Mouse (Mus musculus): ENCODE measurements around the gene Ppp1r9b. TPM values are rescaled to one million over a fixed set of nuclear protein-coding genes. Genes with fewer than 3 reads are reported as not detected.

Gene Ppp1r9b
- polyA plus RNA-seq, 1 experiment from 2014 or later = 11.0 TPM

DNA sequence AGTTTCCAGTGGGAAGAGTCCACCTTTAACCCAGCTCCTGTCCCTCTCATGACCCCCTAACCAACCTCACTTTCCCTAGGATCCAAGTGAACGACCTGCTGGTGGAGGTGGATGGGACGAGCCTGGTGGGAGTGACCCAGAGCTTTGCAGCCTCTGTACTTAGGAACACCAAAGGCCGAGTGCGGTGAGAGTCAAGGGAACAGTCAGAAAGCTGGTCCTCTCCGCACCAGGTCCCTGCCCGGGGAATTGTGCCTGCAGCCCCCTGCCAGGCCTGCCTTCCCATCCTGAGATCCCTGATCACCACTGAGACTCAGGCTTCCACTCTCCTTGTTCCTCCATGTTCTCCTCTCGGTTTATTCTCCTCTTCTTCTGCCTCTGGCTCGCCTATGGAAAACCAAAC is 9.3 kb downstream of the Ppp1r9b start:
- 71% methylated on average over 8 of the region's 8 CpGs for WGBS
- Histone ChIP-seq H3K36me3 (peaks cover 78% of the 10 kb centered on the region), H3K4me2 (replicated peaks) (no peak overlapping the region), H3K27me3 (no peaks in the 10 kb centered on the region), H3K4me1 (peaks cover 35% of the 10 kb centered on the region), H3K4me3 (replicated peaks) (no peak overlapping the region), H3K27ac (replicated peaks) (peak overlapping the region; percentile 52; the same call in 1 of the 2 replicates), H3K9ac (no peak overlapping the region), H3K9me3 (replicated peaks) (no peaks in the 10 kb centered on the region)
- no peak for ATAC-seq (ENCODE audit: insufficient number of reproducible peaks, low FRiP score, low TSS enrichment, low read depth)

DNA sequence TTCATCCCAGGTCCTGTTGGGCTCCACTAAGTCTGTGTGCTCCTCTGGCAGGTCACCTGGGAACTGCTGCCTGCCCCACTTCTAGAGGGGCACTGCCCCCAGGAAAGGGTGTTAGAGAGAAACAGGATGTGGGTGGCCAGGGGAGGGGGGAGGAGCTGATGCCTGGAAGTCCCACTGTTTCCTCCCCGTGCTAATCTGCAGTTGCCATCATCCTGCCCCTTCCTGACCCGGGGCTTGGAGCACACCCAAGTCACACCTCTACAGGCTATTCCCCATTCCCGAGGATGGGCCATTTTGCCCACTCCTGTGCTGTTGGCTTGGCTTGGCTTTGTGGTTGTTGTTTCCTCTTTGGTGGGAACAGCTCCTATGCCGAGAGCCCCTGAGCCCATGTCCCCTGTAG is 9.7 kb downstream of the Ppp1r9b start:
- no peak overlapping the region for H3K4me3 ChIP-seq (replicated peaks)
- no peak overlapping the region for H3K9ac ChIP-seq
- H3K4me1 ChIP-seq = peaks cover 34% of the 10 kb centered on the region

DNA sequence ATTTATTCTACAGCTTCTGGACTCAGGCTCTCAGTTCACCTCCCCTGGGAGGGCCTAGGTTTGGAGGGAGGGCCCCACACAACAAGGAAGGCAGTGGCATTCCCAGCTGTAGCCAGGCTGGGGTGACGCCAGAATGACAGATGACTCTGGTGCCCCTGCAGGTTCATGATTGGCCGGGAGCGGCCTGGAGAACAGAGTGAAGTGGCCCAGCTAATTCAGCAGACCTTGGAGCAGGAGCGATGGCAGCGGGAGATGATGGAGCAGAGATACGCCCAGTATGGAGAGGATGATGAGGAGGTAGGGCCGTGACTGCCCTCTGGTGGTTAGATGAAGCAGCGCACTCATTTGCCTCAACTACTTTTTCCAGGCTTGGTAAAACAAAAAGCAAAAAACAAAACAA is 10.2 kb downstream of the Ppp1r9b start:
- 3% methylated on average over 8 of the region's 8 CpGs for WGBS
- ATAC-seq (ENCODE audit: insufficient number of reproducible peaks, low FRiP score, low TSS enrichment, low read depth) = 0 out of 2 replicates have a peak, but pooled peaks have one; percentile 30
- H3K9ac ChIP-seq = no peak overlapping the region

More for the DNA sequence above, 9.7 kb downstream of the Ppp1r9b start:
- Histone ChIP-seq H3K36me3 (peaks cover 78% of the 10 kb centered on the region), H3K4me2 (replicated peaks) (no peak overlapping the region), H3K9me3 (replicated peaks) (no peaks in the 10 kb centered on the region), H3K27me3 (no peaks in the 10 kb centered on the region), H3K27ac (replicated peaks) (peak overlapping the region; percentile 52)
- ATAC-seq (ENCODE audit: insufficient number of reproducible peaks, low FRiP score, low TSS enrichment, low read depth) = no peak
- WGBS = 33% methylated on average over 4 of the region's 4 CpGs

DNA sequence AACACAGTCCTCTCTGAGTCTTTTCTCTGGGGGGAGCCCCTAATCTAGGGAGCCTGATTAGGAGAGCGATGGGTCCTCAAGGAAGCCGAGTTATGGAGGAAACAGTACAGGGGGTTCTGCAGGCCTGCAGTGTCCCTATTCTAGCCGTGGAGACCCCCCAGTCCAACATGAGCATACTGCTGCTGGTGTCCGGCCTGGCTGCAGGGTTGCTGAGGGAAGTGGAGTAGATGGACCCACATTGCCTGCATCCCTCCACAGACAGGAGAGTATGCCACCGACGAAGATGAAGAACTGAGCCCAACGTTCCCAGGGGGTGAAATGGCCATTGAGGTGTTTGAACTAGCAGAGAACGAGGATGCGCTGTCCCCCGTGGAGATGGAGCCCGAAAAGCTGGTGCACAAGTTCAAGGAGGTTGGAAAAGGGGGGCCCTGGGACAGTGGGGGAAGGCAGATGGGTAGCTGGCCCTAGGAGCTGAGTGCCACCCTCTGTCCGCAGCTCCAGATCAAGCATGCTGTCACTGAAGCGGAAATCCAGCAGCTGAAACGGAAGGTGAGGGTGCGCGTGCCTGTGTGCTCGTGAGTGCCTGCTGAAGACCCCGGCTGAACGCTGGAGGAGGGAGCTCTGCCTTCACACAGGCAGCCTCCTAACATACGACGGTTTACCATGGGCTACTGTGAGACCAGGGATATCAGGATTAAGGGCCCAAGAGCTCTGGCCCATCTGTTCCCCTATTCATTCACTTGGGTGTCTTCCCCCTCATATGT is 10.9 kb downstream of the Ppp1r9b start:
- WGBS = 90% methylated on average over 21 of the region's 21 CpGs
- Histone ChIP-seq H3K27me3 (no peaks in the 10 kb centered on the region), H3K27ac (replicated peaks) (no peak overlapping the region), H3K36me3 (peaks cover 77% of the 10 kb centered on the region), H3K4me1 (peaks cover 38% of the 10 kb centered on the region), H3K4me2 (replicated peaks) (no peak overlapping the region), H3K9me3 (replicated peaks) (no peaks in the 10 kb centered on the region), H3K4me3 (replicated peaks) (no peak overlapping the region), H3K9ac (no peak overlapping the region)
- ATAC-seq (ENCODE audit: insufficient number of reproducible peaks, low FRiP score, low TSS enrichment, low read depth) = no peak

More for the DNA sequence above, 10.2 kb downstream of the Ppp1r9b start:
- peaks cover 34% of the 10 kb centered on the region for H3K4me1 ChIP-seq
- no peaks in the 10 kb centered on the region for H3K9me3 ChIP-seq (replicated peaks)
- no peak overlapping the region for H3K4me3 ChIP-seq (replicated peaks)
- peaks cover 82% of the 10 kb centered on the region for H3K36me3 ChIP-seq
- no peaks in the 10 kb centered on the region for H3K27me3 ChIP-seq
- H3K27ac ChIP-seq (replicated peaks) = peak overlapping the region; percentile 52
- no peak overlapping the region for H3K4me2 ChIP-seq (replicated peaks)

DNA sequence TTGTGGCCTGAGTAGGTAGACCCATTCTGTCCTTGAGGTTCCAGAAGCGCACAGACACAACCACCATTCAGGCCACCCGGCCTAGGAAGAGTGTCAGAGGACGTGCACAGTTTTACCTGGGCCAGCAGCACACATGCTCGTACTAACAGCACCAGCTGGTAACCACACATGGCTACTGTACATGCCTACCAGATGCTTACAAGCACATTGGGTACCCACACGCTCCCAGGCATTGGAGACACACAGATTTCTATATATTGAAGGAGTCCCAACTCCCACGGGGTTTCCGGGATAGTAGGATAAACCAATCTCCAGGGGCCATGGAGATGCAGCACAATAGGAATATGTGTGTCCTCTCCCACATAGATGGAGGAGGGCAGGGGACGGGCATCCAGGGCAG is 11.9 kb downstream of the Ppp1r9b start:
- Histone ChIP-seq H3K27ac (replicated peaks) (no peak overlapping the region), H3K9ac (no peak overlapping the region), H3K36me3 (peaks cover 67% of the 10 kb centered on the region), H3K4me3 (replicated peaks) (no peak overlapping the region), H3K4me2 (replicated peaks) (no peak overlapping the region), H3K9me3 (replicated peaks) (no peaks in the 10 kb centered on the region), H3K27me3 (no peaks in the 10 kb centered on the region), H3K4me1 (peaks cover 43% of the 10 kb centered on the region)
- 89% methylated on average over 8 of the region's 8 CpGs for WGBS
- no peak for ATAC-seq (ENCODE audit: insufficient number of reproducible peaks, low FRiP score, low TSS enrichment, low read depth)

DNA sequence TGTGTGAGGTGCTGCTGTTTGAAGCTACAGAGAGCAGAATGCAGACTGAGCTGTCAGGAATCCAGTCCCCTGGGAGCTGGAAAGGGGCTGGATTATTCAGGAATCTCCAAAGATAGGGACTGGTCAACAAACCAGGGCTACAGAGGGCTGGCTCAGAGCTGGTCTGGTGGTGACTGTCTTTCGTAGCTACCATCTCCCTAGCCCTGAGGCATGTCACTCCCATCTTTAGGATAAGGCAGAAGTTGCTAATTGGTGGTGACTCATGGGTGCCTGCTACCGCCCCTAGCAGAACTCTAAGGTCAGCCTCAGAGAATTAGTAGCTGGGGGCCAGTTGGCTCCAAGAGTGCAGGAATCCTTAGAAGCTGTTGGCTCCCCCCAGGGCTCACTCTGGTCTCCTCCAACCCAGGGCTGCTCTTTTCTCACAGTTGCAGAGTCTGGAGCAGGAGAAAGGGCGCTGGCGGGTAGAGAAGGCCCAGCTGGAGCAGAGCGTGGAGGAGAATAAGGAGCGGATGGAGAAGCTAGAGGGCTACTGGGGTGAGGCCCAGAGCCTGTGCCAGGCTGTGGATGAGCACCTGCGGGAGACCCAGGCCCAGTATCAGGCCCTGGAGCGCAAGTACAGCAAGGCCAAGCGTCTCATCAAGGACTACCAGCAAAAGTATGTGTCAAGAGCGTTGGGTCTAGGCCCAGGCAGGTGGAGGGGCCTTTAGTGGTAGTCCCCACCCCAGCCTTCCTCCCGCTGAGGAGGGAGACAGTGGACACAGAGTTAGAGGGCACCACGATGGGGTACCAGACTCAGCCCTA is 13.5 kb downstream of the Ppp1r9b start:
- no peaks in the 10 kb centered on the region for H3K27me3 ChIP-seq
- H3K9ac ChIP-seq = no peak overlapping the region
- no peak overlapping the region for H3K4me3 ChIP-seq (replicated peaks)
- no peak overlapping the region for H3K4me2 ChIP-seq (replicated peaks)
- WGBS = 84% methylated on average over 12 of the region's 12 CpGs
- peaks cover 48% of the 10 kb centered on the region for H3K4me1 ChIP-seq
- no peak for ATAC-seq (ENCODE audit: insufficient number of reproducible peaks, low FRiP score, low TSS enrichment, low read depth)
- no peaks in the 10 kb centered on the region for H3K9me3 ChIP-seq (replicated peaks)
- H3K36me3 ChIP-seq = peaks cover 52% of the 10 kb centered on the region
- no peak overlapping the region for H3K27ac ChIP-seq (replicated peaks)

DNA sequence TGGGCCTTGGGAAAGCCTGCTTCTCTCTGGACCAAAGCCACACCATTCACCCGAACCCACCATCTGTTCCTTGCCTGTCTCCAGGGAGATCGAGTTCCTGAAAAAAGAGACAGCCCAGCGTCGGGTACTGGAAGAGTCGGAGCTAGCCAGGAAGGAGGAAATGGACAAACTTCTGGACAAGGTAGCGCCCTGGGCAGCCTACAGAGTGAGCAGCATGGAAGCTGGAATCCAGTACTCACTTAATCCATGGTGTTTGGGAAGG is 14.0 kb downstream of the Ppp1r9b start:
- 58% methylated on average over 6 of the region's 6 CpGs for WGBS

DNA sequence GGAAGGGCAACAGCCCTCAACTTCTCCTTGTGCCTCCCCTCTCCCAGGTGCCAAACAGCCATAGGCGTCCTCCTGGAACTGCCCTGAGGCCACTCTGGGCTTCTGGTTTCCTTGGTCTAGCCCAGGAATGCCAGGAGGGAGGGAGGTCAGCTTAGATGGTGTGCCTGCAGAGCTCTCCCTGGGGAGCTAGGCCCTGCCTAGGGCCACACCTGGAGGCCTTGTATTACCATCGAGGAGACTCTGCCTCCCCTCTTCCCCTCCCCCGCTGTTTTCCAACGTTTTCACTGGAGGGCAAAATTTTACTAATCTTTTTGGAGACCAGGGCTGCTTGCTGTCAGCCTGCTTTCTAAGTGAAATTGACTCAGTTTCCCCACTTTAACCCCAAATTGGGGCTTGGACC is 15.2 kb downstream of the Ppp1r9b start:
- peak overlapping the region; percentile 46 for H3K4me3 ChIP-seq (replicated peaks)
- 0 out of 2 replicates have a peak overlapping the region, but pooled peaks have one; percentile 31 for H3K9ac ChIP-seq
- no peaks in the 10 kb centered on the region for H3K27me3 ChIP-seq
- 28% methylated on average over 4 of the region's 4 CpGs for WGBS
- ATAC-seq (ENCODE audit: insufficient number of reproducible peaks, low FRiP score, low TSS enrichment, low read depth) = no peak
- peaks cover 41% of the 10 kb centered on the region for H3K36me3 ChIP-seq
- H3K4me2 ChIP-seq (replicated peaks) = peak overlapping the region; percentile 73
- H3K27ac ChIP-seq (replicated peaks) = peak overlapping the region; percentile 68
- peaks cover 42% of the 10 kb centered on the region for H3K4me1 ChIP-seq
- no peaks in the 10 kb centered on the region for H3K9me3 ChIP-seq (replicated peaks)

More for the DNA sequence above, 14.0 kb downstream of the Ppp1r9b start:
- no peaks in the 10 kb centered on the region for H3K9me3 ChIP-seq (replicated peaks)
- no peak overlapping the region for H3K9ac ChIP-seq
- ATAC-seq (ENCODE audit: insufficient number of reproducible peaks, low FRiP score, low TSS enrichment, low read depth) = no peak
- no peak overlapping the region for H3K4me2 ChIP-seq (replicated peaks)
- H3K36me3 ChIP-seq = peaks cover 47% of the 10 kb centered on the region
- H3K27me3 ChIP-seq = no peaks in the 10 kb centered on the region
- H3K27ac ChIP-seq (replicated peaks) = no peak overlapping the region
- H3K4me1 ChIP-seq = peaks cover 47% of the 10 kb centered on the region
- H3K4me3 ChIP-seq (replicated peaks) = no peak overlapping the region

DNA sequence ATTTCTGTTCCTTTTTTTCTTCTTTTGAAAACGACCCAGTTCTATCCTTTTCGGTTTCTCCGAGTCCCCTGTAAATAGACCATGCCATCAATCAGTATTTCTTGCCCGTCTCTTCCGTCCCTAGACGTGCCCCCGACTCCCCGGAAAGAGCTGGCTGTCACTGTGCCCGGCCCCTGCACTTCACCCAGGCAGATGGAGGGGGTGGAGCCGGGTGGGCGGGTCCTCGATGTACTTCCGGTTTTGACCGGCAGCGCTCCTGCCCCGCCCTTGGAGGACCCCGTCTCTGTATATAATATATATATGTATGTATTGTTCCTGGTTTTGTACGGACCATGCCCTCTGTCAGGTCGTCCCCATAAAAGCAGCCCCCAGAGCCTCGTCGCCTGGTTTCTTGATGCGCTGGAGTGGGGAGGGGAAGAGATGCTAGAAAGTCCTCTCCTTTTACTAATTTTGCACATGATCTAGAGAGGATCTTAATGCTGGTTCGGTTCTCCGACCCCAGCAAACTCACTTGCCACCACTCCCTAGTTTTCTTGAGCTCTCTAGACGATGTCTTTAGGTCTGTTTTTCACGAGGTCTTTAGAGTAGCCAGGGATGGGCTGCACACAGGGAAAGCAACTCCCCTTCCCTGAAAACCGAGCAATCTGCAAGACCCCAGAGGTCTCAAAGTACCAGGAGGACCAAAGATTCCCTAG is 15.8 kb downstream of the Ppp1r9b start:
- peak overlapping the region; percentile 46 for H3K4me3 ChIP-seq (replicated peaks)
- peaks cover 47% of the 10 kb centered on the region for H3K4me1 ChIP-seq
- peak; percentile 49 for ATAC-seq (ENCODE audit: insufficient number of reproducible peaks, low FRiP score, low TSS enrichment, low read depth)
- peaks cover 37% of the 10 kb centered on the region for H3K36me3 ChIP-seq
- 0 out of 2 replicates have a peak overlapping the region, but pooled peaks have one; percentile 31 for H3K9ac ChIP-seq
- WGBS = 1% methylated on average over 27 of the region's 27 CpGs
- peak overlapping the region; percentile 73 for H3K4me2 ChIP-seq (replicated peaks)
- H3K27me3 ChIP-seq = no peaks in the 10 kb centered on the region
- H3K27ac ChIP-seq (replicated peaks) = peak overlapping the region; percentile 68
- H3K9me3 ChIP-seq (replicated peaks) = no peaks in the 10 kb centered on the region

DNA sequence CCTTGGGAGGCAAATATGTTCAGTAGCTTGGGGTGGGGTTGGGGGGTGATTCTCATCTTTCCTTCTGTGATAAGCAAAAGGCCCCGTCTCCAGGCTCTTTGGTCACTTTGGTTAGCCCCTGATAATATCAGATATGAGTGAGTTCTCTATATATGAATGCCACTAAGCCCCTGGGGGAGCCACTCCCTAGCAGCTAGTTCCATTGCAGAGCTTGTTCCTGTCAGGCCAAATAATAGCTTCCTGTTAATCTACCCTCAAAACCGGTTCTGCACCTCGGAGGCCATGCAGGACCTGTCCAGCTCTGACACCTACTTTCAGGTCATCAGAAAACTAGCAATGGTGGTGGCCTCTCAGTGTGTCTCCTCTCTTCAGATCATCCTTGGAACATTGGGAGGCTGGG is 16.6 kb downstream of the Ppp1r9b start:
- peak overlapping the region; percentile 73; the same call in 1 of the 2 replicates for H3K4me2 ChIP-seq (replicated peaks)
- 47% methylated on average over 3 of the region's 3 CpGs for WGBS
- no peaks in the 10 kb centered on the region for H3K27me3 ChIP-seq
- H3K4me1 ChIP-seq = peaks cover 54% of the 10 kb centered on the region
- H3K36me3 ChIP-seq = peaks cover 29% of the 10 kb centered on the region
- H3K4me3 ChIP-seq (replicated peaks) = no peak overlapping the region
- peak overlapping the region; percentile 68 for H3K27ac ChIP-seq (replicated peaks)
- no peak for ATAC-seq (ENCODE audit: insufficient number of reproducible peaks, low FRiP score, low TSS enrichment, low read depth)
- H3K9ac ChIP-seq = no peak overlapping the region
- no peaks in the 10 kb centered on the region for H3K9me3 ChIP-seq (replicated peaks)
